9 mouse cellular contexts compared by ENCODE assay signal in the genomic region with DNA sequence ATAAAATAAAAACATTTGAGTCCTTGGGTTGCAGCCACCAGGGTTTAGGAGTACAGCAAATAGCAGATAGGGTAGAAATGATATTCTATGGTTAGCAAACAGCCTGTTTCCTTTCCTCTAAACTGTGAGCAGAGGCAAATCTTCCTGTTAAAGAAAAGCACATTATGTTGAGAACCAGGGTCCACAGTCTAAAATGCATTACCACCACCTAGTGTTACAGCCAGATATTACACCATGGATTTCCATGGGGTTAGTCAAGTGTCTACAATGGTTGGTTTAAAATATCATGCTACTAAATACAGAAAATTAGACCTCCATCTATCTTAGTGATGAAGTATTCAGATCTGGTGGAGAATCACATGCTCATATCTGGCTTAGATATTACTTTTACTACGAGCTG. TPM values are rescaled to one million over a fixed set of nuclear protein-coding genes. Genes with fewer than 3 reads are reported as not detected.
DNase-seq lines count a peak whose midpoint lies in the region; ATAC-seq and TF ChIP-seq lines count a peak whose summit lies in the region.
"Had no signal": no experiment of that assay in that cellular context is flagged by ENCODE, and none has a peak within 500 bp of the region (broad histone marks: within the 10 kb centered on the region; RNA-seq: fewer than 3 reads in every experiment).

No protein-coding gene starts in this region.

- TF ChIP-seq POLR2A in heart, adult 2 months (IDR thresholded peaks at IDR 0.05; ENCODE audit: insufficient read depth, low read depth, low read length): no peak
- TF ChIP-seq POLR2A in brain, embryonic 14.5 days (IDR thresholded peaks at IDR 0.05; ENCODE audit: borderline replicate concordance, extremely low read depth, insufficient read depth, insufficient read length, poor library complexity, severe bottlenecking): no peak

- no peak for TF ChIP-seq EP300 in heart, adult 2 months (IDR thresholded peaks at IDR 0.05; ENCODE audit: insufficient read depth, low read depth, low read length)

- WGBS in heart, adult 2 months: 43% methylated on average over 1 of the region's 1 CpGs

- no peak for DNase-seq in heart, adult 2 months
- no peak for DNase-seq in heart, adult 11 months
- peak; percentile 82 for DNase-seq in brain, embryonic 14.5 days (ENCODE audit: low read depth)
- DNase-seq in heart, adult 9 months (ENCODE audit: low spot score in 2 of 2): peak; percentile 15 to 50
- DNase-seq in layer of hippocampus, adult 18-20 months (ENCODE audit: low spot score in 2 of 2): peak; percentile 43 to 87
- DNase-seq in mesoderm, embryonic 11.5 days (ENCODE audit: low read depth, low spot score): peak; percentile 61
- DNase-seq in spleen, postnatal 10 days (ENCODE audit: low spot score in 2 of 2): no peak

- H3K36me3 ChIP-seq in heart, adult 2 months (ENCODE audit: control insufficient read depth, insufficient read depth, low read length): no peaks in the 10 kb centered on the region

- peak; percentile 94 for TF ChIP-seq CTCF in heart, adult 2 months (IDR thresholded peaks at IDR 0.05)
- peak; percentile 63 for TF ChIP-seq CTCF in brain, embryonic 14.5 days (IDR thresholded peaks at IDR 0.05; ENCODE audit: borderline replicate concordance, extremely low read depth, insufficient read depth, insufficient read length)

- H3K4me1 ChIP-seq in heart, adult 2 months (ENCODE audit: control insufficient read depth, insufficient read depth, low read length): no peaks in the 10 kb centered on the region

- no peak overlapping the region for H3K4me3 ChIP-seq in heart, adult 2 months

- H3K9ac ChIP-seq in heart, adult 2 months (ENCODE audit: low read depth, low read length): no peak overlapping the region

- ATAC-seq in CD4-positive, CD25-positive, alpha-beta regulatory T cell, adult 4 months: peak; percentile 77

- no peaks in the 10 kb centered on the region for H3K27me3 ChIP-seq in heart, adult 2 months (ENCODE audit: control insufficient read depth, insufficient read depth, low read length)

- intact Hi-C loops in heart, adult 2 months (cut with DNase I): loop anchor here (1.0 to 5.0 kb wide), 3 partner anchors 87 to 387 kb away; a partner anchor contains a TSS

- H3K27ac ChIP-seq in heart, adult 2 months: no peak overlapping the region
- H3K27ac ChIP-seq: macrophage had no signal

- H3K79me2 ChIP-seq in heart, adult 2 months (replicated peaks; ENCODE audit: control insufficient read depth, insufficient read depth, low read length): no peaks in the 10 kb centered on the region

RNA-seq across cellular contexts. Expression of a gene that starts 30.2 kb away (rescaled TPM):
- 10 to 100 TPM; 15.4 to 17.0 TPM for total RNA-seq in heart, adult 2 months (2021)
- 12.3 and 16.4 TPM in 2 replicates for polyA plus RNA-seq in heart, adult 2 months (2012; rRNA removed)
- polyA plus RNA-seq in CD4-positive, CD25-positive, alpha-beta regulatory T cell, adult 4 months (2017; shearing (Covaris generic)): 10 to 100 TPM; 37.1 to 44.8 TPM
- polyA plus RNA-seq in brain, embryonic 14.5 days (2012; rRNA removed): 57.1 and 66.3 TPM in 2 replicates
- 10 to 100 TPM; 95.2 to 97.0 TPM for total RNA-seq in layer of hippocampus, adult 18-20 months (2021)

Comparison
In these comparisons a context has a peak if more than half of its experiments do, and no peak if none do; other contexts are left out.
1. DNase-seq: peak in brain, embryonic 14.5 days (single experiment), heart, adult 9 months (2 of 2), layer of hippocampus, adult 18-20 months (2 of 2) and mesoderm, embryonic 11.5 days (single experiment); none in heart, adult 2 months (0 of 2), heart, adult 11 months (single experiment) and spleen, postnatal 10 days (0 of 2).